Mouse (Mus musculus) myocyte (in vitro differentiated cells): Measurements from ENCODE around the gene Olfr1175-ps. TPM values are rescaled to one million over a fixed set of nuclear protein-coding genes. Genes with fewer than 3 reads are reported as not detected.

Source experiments
- H3K27me3 ChIP-seq: one replicate; pipeline ENCODE4 v1.6.1; 2011; ENCODE audit not compliant: control insufficient read depth, insufficient read depth, insufficient read length
- H3K36me3 ChIP-seq: one replicate; pipeline ENCODE4 v1.6.1; 2011; ENCODE audit not compliant: control insufficient read depth, insufficient read depth
- H3K4me2 ChIP-seq: one replicate; pipeline ENCODE4 v1.6.1; 2011; ENCODE audit warnings: low read depth, control low read depth
- H3K4me3 ChIP-seq: one replicate; pipeline ENCODE4 v1.5.1; 2011; ENCODE audit warnings: mild to moderate bottlenecking, control low read depth, moderate library complexity
- H3K79me2 ChIP-seq: one replicate; pipeline ENCODE4 v1.6.1; 2011; ENCODE audit not compliant: control insufficient read depth, insufficient read depth
- H3ac ChIP-seq: one replicate; pipeline ENCODE4 v1.6.1; 2011; ENCODE audit not compliant: control insufficient read depth, insufficient read length
- CEBPB ChIP-seq: IDR thresholded peaks from 2 replicates; pipeline ENCODE4 v1.6.1; 2011; ENCODE audit warnings: mild to moderate bottlenecking, moderate library complexity; ENCODE audit not compliant: poor library complexity, insufficient read depth, severe bottlenecking
- E2F4 ChIP-seq: IDR thresholded peaks from one replicate; pipeline ENCODE4 v1.6.1; 2011; ENCODE audit warnings: mild to moderate bottlenecking, control low read depth, moderate library complexity; ENCODE audit not compliant: insufficient read depth
- MAX ChIP-seq: IDR thresholded peaks from one replicate; pipeline ENCODE4 v1.6.1; 2011; ENCODE audit warnings: low read depth, mild to moderate bottlenecking, control low read depth
- MYOD1 ChIP-seq, 3 experiments: IDR thresholded peaks; one replicate each; pipeline ENCODE4 v1.6.1; 2011; ENCODE audit warnings: control low read depth in 2 of 3, low read depth in 2 of 3, mild to moderate bottlenecking in 2 of 3, moderate library complexity in 1 of 3; ENCODE audit not compliant: insufficient read length in 2 of 3, control insufficient read depth in 1 of 3
- MYOG ChIP-seq, 3 experiments: IDR thresholded peaks; one replicate each; pipeline ENCODE4 v1.6.1; 2011; ENCODE audit warnings: control low read depth in 2 of 3, low read depth in 2 of 3, mild to moderate bottlenecking in 2 of 3; ENCODE audit not compliant: insufficient read length in 2 of 3, control insufficient read depth in 1 of 3, insufficient read depth in 1 of 3
- POLR2A ChIP-seq: IDR thresholded peaks from one replicate; pipeline ENCODE4 v1.6.1; 2011; ENCODE audit warnings: low read depth, mild to moderate bottlenecking, control low read depth, moderate library complexity; ENCODE audit not compliant: insufficient read length
- POLR2AphosphoS2 ChIP-seq: IDR thresholded peaks from one replicate; pipeline ENCODE4 v1.6.1; 2011; ENCODE audit warnings: low read depth, control low read depth; ENCODE audit not compliant: insufficient read length
- REST ChIP-seq: IDR thresholded peaks from one replicate; pipeline ENCODE4 v1.6.1; 2011; ENCODE audit warnings: mild to moderate bottlenecking, control low read depth, moderate library complexity; ENCODE audit not compliant: insufficient read depth, insufficient read length
- SRF ChIP-seq: IDR thresholded peaks from one replicate; pipeline ENCODE4 v1.6.1; 2011; ENCODE audit warnings: low read depth; ENCODE audit not compliant: control insufficient read depth, insufficient read length
- TCF12 ChIP-seq: IDR thresholded peaks from one replicate; pipeline ENCODE4 v1.6.1; 2011; ENCODE audit warnings: mild to moderate bottlenecking, control low read depth; ENCODE audit not compliant: poor library complexity, insufficient read depth, severe bottlenecking
- TCF3 ChIP-seq: IDR thresholded peaks from one replicate; pipeline ENCODE4 v1.6.1; 2011; ENCODE audit warnings: low read depth, control low read depth; ENCODE audit not compliant: insufficient read length
- USF1 ChIP-seq: IDR thresholded peaks from one replicate; pipeline ENCODE4 v1.6.1; 2011; ENCODE audit warnings: low read depth, mild to moderate bottlenecking, control low read depth, moderate library complexity
- polyA plus RNA-seq: library from polyadenylated mRNA; unstranded; fragments of >200 nt; fragmentation: generic; extraction: Trizol; gene quantifications from one replicate; pipeline ENCODE4 v1.2.1, GENCODE M21; 2012; ENCODE audit warnings: missing spikeins

Olfr1175-ps gene
- polyA plus RNA-seq = not detected

DNA sequence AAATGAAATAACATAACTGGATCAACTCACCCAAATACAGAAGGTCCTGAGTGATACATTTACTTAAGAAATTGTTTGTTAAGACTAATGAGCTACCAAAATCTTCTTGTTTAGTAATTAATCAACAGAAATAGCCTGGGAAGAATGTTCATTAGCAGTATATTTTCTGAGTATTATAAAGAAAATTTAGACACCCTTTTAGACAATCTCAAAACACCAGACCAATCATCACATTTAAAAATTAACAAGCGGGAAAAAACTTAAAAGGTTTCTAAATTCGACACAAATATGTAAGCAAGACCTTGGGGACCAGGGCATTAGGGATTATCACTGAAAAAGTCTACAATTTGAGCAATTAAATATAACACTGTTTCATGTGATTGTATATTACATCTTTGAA, at the start of gene Olfr1175-ps:
TSS of gene Olfr1175-ps (minus strand) at position 101 of the 400 bp plus-strand sequence.
- Histone ChIP-seq H3K36me3 (no peaks in the 10 kb centered on the region), H3K4me2 (no peak within 1 kb of the TSS), H3K79me2 (no peaks in the 10 kb centered on the region), H3ac (no peak within 1 kb of the TSS), H3K27me3 (no peaks in the 10 kb centered on the region), H3K4me3 (no peak within 1 kb of the TSS)
- no peak for TF ChIP-seq POLR2A
- no peak for TF ChIP-seq MAX
- no peak for TF ChIP-seq TCF12
- no peak for TF ChIP-seq REST
- TF ChIP-seq CEBPB = no peak
- TF ChIP-seq MYOD1 (IDR thresholded peaks at IDR 0.05; ENCODE audit: control insufficient read depth in 1 of 3, insufficient read length in 2 of 3, low read depth in 2 of 3) = no peak
- no peak for TF ChIP-seq E2F4
- no peak for TF ChIP-seq SRF
- TF ChIP-seq USF1 = no peak
- TF ChIP-seq POLR2AphosphoS2 = no peak
- TF ChIP-seq MYOG (IDR thresholded peaks at IDR 0.05; ENCODE audit: control insufficient read depth in 1 of 3, insufficient read depth in 1 of 3, insufficient read length in 2 of 3, low read depth in 2 of 3) = no peak
- no peak for TF ChIP-seq TCF3

GRCm38 (mm10) chr2:88356304-88356703, 29.3 kb upstream of the Olfr1175-ps start:
- Histone ChIP-seq H3K27me3 (no peaks in the 10 kb centered on the region), H3K79me2 (no peaks in the 10 kb centered on the region), H3K4me3 (no peak overlapping the region), H3K4me2 (no peak overlapping the region), H3K36me3 (no peaks in the 10 kb centered on the region), H3ac (no peak overlapping the region)
- TF ChIP-seq TCF3 = no peak
- TF ChIP-seq USF1 = no peak

DNA sequence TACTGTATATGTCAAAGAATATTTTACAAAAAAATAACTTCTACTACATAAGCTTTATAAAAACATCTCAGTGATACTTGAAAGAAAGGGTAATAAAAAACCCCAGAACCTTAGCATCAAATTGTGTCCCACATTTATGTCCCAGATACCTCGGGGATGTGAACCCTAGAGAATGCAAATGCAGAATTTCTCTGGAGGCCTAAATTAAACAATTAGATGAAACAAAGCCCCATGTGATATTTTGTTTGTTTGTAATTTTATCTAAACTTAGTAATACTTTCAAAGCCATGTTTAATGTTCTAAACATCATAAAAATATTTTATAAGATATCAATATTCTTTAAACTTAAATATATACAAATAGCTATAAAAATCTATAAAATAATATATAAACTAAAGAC, 19.4 kb upstream of the Olfr1175-ps start, which contains the start of gene Olfr1177-ps:
TSS of gene Olfr1177-ps (minus strand) at position 101 of the 400 bp plus-strand sequence.
- H3K27me3 ChIP-seq = no peaks in the 10 kb centered on the region
- TF ChIP-seq E2F4 (no peak), USF1 (no peak), CEBPB (no peak), MAX (no peak), MYOG (IDR thresholded peaks at IDR 0.05; ENCODE audit: control insufficient read depth in 1 of 3, insufficient read depth in 1 of 3, insufficient read length in 2 of 3, low read depth in 2 of 3) (no peak), TCF12 (no peak), SRF (no peak), POLR2A (no peak), REST (no peak), MYOD1 (IDR thresholded peaks at IDR 0.05; ENCODE audit: control insufficient read depth in 1 of 3, insufficient read length in 2 of 3, low read depth in 2 of 3) (no peak), TCF3 (no peak), POLR2AphosphoS2 (no peak)
- no peak within 1 kb of the TSS for H3K4me3 ChIP-seq
- H3K79me2 ChIP-seq = no peaks in the 10 kb centered on the region
- no peak within 1 kb of the TSS for H3K4me2 ChIP-seq
- H3K36me3 ChIP-seq = no peaks in the 10 kb centered on the region
- no peak within 1 kb of the TSS for H3ac ChIP-seq

DNA sequence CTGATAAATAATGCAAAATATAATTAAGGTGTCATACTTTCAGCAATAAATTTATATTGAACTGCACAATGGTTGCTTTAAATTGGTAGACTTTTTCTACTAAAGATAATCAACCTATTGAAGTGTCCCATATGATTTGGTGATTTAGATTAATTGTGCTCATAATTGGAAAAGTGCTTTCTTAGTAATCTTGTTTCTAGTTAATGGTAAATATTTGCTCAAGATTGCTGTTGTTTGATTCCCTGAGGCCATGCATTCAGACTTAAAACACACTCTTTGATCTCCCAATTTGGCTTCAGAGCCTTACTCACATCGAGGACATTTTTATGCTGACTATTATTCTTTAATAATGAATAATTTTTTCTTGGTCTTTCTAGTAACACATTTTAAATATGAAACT, 9.4 kb upstream of the Olfr1175-ps start, which contains the start of gene Olfr1176:
TSS of gene Olfr1176 (plus strand) at position 301 of the 400 bp plus-strand sequence.
- Histone ChIP-seq H3K4me2 (no peak within 1 kb of the TSS), H3K4me3 (no peak within 1 kb of the TSS), H3K27me3 (no peaks in the 10 kb centered on the region), H3K79me2 (no peaks in the 10 kb centered on the region), H3K36me3 (no peaks in the 10 kb centered on the region), H3ac (no peak within 1 kb of the TSS)
- TF ChIP-seq MYOD1 (IDR thresholded peaks at IDR 0.05; ENCODE audit: control insufficient read depth in 1 of 3, insufficient read length in 2 of 3, low read depth in 2 of 3) = no peak
- no peak for TF ChIP-seq POLR2A
- no peak for TF ChIP-seq MYOG (IDR thresholded peaks at IDR 0.05; ENCODE audit: control insufficient read depth in 1 of 3, insufficient read depth in 1 of 3, insufficient read length in 2 of 3, low read depth in 2 of 3)
- no peak for TF ChIP-seq TCF12
- TF ChIP-seq REST = no peak

GRCm38 (mm10) chr2:88315035-88315434, 12.0 kb downstream of the Olfr1175-ps start, which contains the start of gene Olfr1174-ps:
TSS of gene Olfr1174-ps (minus strand) at chr2:88315135.
- H3K4me2 ChIP-seq = no peak within 1 kb of the TSS
- H3K36me3 ChIP-seq = no peaks in the 10 kb centered on the region
- no peaks in the 10 kb centered on the region for H3K79me2 ChIP-seq
- H3ac ChIP-seq = no peak within 1 kb of the TSS
- no peak for TF ChIP-seq TCF12
- no peak for TF ChIP-seq MAX
- TF ChIP-seq REST = no peak
- TF ChIP-seq POLR2A = no peak
- no peak for TF ChIP-seq E2F4
- no peak for TF ChIP-seq MYOD1 (IDR thresholded peaks at IDR 0.05; ENCODE audit: control insufficient read depth in 1 of 3, insufficient read length in 2 of 3, low read depth in 2 of 3)
- TF ChIP-seq TCF3 = no peak
- TF ChIP-seq USF1 = no peak
- no peak for TF ChIP-seq MYOG (IDR thresholded peaks at IDR 0.05; ENCODE audit: control insufficient read depth in 1 of 3, insufficient read depth in 1 of 3, insufficient read length in 2 of 3, low read depth in 2 of 3)
- no peak for TF ChIP-seq SRF
- TF ChIP-seq CEBPB = no peak
- no peak for TF ChIP-seq POLR2AphosphoS2
- H3K27me3 ChIP-seq = no peaks in the 10 kb centered on the region
- no peak within 1 kb of the TSS for H3K4me3 ChIP-seq
